Mouse (Mus musculus): ENCODE data around the gene Slc25a17.

Slc25a17 gene

DNA sequence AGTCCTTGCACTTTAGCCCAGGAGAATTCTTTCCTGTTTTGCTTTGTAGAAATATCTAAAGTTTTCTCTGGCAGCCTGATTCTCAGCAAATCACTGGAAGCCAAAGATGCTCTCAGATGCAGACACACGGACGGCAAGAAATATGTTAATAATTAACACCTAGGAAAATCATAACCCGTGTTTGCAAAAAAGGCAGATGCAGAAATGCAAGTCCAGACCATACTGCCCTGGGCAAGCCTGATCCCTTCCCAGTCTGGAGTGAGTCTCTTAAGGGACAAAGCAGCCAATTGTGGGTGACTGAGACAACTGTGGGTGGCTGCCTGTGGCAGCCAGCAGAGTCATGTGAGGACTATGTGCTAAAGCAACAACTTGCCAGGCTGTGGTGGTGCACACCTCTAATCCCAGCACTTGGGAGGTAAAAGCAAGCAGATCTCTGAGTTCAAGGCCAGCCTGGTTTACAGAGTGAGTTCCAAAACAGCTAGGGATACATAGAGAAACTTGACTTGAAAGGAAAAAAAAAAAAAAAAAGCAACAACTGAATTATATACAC is 60.0 kb downstream of the Slc25a17 start:
- DNase-seq, result no peak

DNA sequence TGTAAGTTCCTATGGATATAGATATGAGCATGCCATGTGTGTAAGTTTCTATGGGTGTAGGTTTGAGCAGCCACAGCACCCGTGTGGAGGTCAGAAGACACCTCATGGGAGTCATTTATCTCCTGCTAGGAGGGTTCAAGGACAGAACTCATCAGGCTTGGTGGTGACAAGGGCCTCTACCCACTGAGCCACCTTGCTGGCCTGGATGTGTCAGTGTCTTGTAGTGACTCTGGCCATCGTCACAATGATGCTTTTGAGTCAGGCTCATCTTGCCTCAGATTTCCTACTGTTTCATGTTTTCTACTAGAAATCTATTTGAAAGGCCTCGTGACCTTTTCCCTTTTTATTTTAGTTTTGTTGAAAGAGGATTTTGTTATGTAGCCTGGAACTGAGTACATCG is 61.1 kb downstream of the Slc25a17 start:
- DNase-seq, result no peak

DNA sequence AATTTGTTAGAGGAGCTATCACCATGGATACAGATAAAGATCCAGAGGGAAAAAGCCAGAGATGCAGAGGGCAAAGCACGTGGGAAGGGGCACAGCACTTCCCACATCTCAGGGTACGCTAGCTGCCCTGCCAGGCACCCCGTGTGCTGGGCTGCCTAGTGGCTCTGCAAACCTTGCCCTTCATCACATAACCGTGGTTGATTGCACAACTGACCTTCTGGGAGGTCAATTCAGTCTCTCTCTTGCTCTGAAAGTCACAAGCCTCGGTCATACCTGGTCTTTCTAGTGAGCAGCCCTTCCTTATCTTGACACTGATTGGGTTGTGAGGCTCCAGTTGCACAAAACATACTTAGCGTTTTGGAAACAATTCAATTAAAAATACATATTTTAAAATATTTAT is 62.4 kb downstream of the Slc25a17 start:
- no peak for DNase-seq

DNA sequence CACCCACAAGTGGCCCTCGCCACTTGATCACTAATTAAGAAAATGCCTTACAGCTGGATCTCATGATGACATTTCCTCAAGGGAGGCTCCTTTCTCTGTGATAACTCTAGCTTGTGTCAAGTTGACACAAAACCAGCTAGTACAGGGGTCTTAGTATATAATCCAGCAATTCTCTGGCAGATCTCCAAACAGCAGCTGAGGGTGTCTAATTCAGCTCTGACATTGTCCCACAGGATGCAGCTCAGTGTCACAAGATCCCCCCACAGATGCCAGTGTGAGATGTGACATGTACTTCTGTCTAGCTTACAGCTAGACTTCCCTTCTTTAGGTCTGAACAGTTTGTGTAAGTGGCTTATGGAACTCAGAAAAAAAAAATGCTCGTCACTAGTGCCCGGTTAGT is 63.1 kb downstream of the Slc25a17 start:
- no peak for DNase-seq

DNA sequence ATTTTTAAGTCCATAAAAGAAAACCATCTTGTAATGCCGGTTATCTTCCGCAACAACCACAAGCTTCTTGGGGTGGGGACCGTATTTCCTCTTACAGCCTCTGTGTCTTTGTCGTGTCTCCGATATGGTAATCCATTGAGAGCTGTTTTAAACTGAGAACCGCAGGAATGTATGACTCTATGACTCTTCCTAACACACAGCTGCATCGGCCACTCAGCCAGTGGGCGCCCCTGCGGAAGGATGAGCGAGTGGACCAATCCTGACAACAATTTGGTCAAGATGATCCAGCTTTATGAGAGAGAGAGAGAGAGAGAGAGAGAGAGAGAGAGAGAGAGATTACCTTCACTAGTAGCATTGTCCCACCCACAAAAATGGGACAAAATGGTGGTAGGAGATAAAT is 65.7 kb downstream of the Slc25a17 start:
- no peak for DNase-seq

DNA sequence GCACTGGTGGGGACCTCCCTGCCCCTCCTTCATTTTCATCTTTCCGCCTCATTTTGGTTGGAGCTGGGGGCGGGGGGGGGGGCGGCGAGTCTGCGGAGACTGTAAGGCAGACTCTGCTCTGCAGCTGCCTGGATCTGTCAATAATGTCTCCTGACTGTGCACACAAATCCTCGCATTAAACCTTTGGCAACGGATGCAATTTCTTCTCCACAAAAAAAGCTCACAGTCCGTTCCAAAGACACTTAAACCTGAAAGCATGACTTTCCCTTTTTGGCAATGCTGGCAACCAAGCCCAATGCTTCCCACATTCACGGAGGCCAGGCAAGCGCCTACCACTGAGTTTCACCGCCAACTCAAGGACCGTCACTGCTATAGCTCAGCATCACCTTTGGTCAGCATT is 66.2 kb downstream of the Slc25a17 start:
- no peak for DNase-seq

DNA sequence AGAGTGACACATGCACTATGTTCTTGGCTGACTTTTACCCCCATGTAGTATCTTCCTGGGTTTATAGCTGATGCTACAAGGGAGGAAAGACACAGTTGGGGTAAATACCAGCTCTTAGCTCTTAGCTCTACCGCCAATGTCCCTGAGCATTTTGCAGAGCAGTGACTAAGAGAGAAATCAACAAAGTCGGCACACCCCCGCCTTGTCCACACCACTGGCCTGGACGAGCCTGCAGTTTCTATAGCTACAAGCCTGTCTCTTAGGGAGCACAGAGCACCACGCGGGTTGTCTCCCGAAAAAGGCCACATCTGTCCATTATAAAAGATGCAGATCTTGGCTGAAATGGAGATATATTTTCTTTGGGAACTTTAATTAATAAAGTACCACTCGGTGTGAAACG is 69.9 kb downstream of the Slc25a17 start:
- no peak for DNase-seq

DNA sequence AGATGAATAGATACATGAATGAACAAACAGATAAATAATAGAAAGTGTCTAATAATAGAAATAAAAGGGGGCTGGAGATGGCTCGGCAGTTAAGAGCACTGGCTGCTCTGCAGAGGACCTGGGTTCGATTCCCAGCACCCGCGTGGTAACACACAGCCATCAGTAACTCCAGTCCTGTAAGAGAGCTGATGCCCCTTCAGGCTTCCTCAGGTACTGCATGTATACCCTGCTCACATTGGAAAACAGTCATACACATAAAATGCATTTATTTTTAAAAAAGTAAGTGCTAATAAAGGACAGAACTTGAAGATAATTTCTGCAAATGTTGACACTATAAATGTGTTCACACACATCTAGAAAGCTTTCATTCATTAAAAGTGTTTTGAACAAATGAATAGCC is 70.4 kb downstream of the Slc25a17 start:
- no peak for DNase-seq

DNA sequence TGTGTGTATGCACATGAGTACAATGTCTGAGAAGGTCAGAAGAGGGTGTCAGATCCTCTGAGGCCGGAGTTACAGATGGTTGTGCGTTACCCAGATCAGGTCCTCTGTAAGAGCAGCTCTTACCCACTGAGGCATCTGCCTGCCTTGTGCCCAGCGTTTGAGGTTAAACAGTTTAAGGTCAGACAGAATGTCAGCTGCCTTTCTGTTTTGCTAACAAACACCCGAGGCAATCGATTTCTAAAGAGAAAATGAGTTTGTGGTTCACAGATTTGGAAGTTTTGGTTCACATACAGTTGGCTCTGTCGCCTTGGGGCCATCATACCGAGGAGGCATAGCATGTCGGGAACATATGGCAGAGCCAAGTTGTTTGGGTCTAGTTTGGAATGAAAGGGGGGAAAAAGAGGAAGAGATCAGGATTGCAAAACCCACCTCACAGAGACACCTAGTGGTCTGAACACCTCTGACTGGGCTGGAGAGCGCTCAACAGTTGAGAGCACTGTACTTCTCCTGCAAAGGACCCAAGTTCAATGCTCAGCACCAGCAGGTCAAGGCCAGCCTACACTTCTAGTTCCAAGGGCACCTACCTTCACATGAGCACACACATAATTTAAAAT is 76.4 kb downstream of the Slc25a17 start:
- DNase-seq, result no peak

DNA sequence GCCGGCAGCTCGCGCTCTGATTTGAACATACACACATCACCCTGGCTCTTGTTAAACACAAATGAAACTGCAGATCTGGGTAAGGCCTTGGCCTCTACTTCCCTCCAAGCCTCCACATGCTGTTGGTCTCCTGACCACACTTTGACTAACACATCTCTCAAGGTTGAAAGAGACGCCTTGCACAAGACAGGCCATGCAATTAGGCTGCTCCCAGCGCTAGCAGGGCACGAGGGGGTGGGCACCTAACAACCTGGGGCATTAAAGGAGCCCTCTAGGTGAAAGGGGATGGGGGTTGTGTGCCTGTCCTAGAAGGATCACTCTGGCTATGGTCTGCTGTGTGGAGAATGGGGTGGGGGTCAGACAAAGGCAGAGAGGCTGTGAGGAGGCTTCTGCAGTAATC is 81.9 kb downstream of the Slc25a17 start:
- DNase-seq, result peak in 1 of 2 experiments; percentile 7

DNA sequence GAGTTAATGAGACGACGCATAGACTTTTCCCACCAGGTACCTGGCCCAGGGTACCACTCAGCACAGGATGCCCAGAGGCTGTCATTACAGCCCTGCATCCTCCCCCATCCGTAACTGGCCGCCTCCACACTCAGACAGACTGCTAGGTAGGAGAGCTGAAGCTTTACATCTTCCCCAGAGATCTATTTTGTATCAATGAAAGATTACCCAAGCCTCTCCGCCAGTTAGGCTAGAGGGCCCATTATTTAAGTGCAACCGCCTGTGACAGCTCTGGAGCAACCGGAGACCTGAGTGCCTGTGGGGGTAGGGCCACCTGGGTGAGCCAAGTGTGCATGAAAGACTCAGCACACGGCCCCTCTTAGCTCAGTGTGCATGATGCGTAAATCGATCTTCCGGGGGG is 82.7 kb downstream of the Slc25a17 start:
- DNase-seq, result peak; percentile 72 to 77

DNA sequence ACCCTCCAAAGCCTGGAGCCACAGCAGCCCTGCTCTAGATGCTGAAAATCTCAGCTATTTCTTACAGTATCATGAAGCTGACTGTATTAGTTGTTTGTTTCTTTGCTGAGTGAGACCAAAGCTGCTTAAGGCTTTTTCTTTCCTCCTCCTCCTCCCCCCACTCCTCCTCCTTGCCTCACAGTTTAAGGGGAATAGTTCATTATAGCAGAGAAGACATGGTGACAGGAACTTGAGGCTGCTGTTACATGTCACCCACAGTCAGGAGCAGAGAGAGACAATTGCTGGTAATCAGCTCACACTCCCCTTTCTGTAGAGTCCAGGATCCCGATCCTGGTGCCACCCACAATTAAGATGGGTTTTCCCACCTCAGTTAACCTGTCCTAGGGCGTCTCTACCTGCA is 87.3 kb downstream of the Slc25a17 start:
- DNase-seq, result no peak

DNA sequence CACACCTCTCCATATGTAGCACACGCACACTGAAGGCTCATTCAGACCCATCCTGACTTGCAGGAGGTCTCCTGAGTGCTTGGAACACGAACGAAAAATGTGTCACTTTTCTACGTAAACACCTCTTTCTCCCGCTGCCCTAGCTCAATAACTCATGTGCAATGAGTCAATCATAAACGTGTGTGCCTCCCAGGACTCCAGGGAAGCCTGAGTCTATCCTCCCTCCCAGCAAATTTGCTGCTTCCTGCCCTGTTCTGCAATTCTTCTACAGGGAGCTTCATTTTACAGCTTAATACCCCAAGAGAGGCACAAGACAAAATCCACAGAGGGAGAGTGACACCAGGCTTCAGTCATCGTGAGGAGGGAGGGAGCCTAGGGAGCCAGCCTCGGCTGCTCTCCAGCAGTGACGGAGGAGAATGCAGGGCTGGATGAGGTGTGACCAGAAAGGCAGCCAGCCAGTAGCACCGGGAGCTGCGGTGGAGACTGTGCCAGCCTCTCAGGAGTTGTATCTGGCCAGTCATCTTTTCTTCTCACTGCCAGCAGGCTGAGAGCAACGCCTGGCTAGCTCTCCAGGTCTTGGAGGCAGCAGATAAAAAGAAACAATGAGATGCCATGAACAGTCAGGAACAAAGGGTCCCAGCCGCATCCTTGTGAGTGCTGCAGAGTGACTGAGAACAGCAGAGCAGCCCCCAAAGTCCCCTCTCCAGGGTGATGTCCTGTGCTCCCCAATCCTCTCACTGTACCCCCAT is 88.1 kb downstream of the Slc25a17 start:
- DNase-seq, result peak; percentile 42 to 57

Data from kidney, postnatal 4 days (tissue).